Mouse (Mus musculus) liver, embryonic 12.5 days (tissue): ENCODE data around the gene Emx2. TPM values are rescaled to one million over a fixed set of nuclear protein-coding genes. Genes with fewer than 3 reads are reported as not detected.
A peak's percentile ranks its signal among the peaks of the same experiment; 100 is the strongest.

ENCODE experiments used
- ATAC-seq: fragments of 200-750 bp; cut with Nextera tagmentation; 2 replicates; pipeline ENCODE4 v1.8.0; 2017; ENCODE audit warnings: moderate number of reproducible peaks, mild to moderate bottlenecking, moderate library complexity
- H3K27ac ChIP-seq: fragments of 300-500 bp; sonication (generic); 2 replicates; pipeline ENCODE4 v1.5.1; 2016; ENCODE audit warnings: mild to moderate bottlenecking
- H3K27me3 ChIP-seq: fragments of 300-500 bp; sonication (generic); replicated peaks from 2 replicates; pipeline ENCODE4 v1.6.1; 2016; ENCODE audit warnings: mild to moderate bottlenecking, moderate library complexity
- H3K36me3 ChIP-seq: fragments of 300-500 bp; sonication (generic); 2 replicates; pipeline ENCODE4 v1.6.1; 2016; ENCODE audit warnings: mild to moderate bottlenecking, moderate library complexity
- H3K4me1 ChIP-seq: fragments of 300-500 bp; sonication (generic); 2 replicates; pipeline ENCODE4 v1.6.1; 2016
- H3K4me2 ChIP-seq: fragments of 300-500 bp; sonication (generic); 2 replicates; pipeline ENCODE4 v1.6.1; 2016; ENCODE audit warnings: mild to moderate bottlenecking, moderate library complexity
- H3K4me3 ChIP-seq: fragments of 300-500 bp; sonication (generic); 2 replicates; pipeline ENCODE4 v1.5.1; 2016; ENCODE audit warnings: mild to moderate bottlenecking, moderate library complexity
- H3K9ac ChIP-seq: fragments of 300-500 bp; sonication (generic); 2 replicates; pipeline ENCODE4 v1.6.1; 2016; ENCODE audit warnings: mild to moderate bottlenecking, moderate library complexity
- H3K9me3 ChIP-seq: fragments of 300-500 bp; sonication (generic); replicated peaks from 2 replicates; pipeline ENCODE4 v1.6.1; 2016; ENCODE audit warnings: mild to moderate bottlenecking, moderate library complexity
- WGBS: fragments of 180-500 bp; shearing (Covaris S2); methylation state at CpG from one replicate; pipeline ENCODE4 v1.1.7; 2016; ENCODE audit not compliant: insufficient replicate concordance; 5-methylcytosine and 5-hydroxymethylcytosine counted together
- polyA plus RNA-seq: library from polyadenylated mRNA; unstranded; fragments of >200 nt; fragmentation: Nextera tagmentation; extraction: Ambion mirVana; gene quantifications from 2 replicates; pipeline ENCODE4 v1.2.1, GENCODE M21; 2016

The Emx2 gene
- polyA plus RNA-seq, 1 experiment from 2014 or later, result 0.11 TPM

DNA sequence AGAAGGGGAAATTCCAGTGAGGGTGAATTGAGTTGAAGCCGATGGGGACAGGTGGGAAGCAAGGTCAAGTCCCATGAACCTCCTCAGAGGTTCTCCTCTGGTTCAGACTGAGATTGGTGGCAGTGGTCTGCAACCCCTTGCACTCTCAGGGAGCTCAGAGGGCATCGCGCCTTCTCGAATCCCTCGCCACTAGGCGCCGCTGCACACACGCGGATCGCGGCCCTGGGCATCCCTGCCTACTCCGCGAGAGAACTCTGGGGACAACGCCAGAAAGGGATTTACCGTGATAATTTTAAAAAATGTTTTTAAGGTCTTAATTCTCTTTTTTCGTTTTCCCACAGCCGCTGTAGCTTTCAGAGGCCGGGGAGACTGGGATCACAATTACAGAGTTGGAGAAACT is 4.0 kb upstream of the Emx2 start:
- Histone ChIP-seq H3K4me3 (no peak overlapping the region), H3K27me3 (peaks cover 97% of the 10 kb centered on the region), H3K9me3 (no peaks in the 10 kb centered on the region), H3K27ac (no peak overlapping the region), H3K4me2 (no peak overlapping the region), H3K36me3 (no peaks in the 10 kb centered on the region), H3K9ac (no peak overlapping the region), H3K4me1 (peaks cover 4% of the 10 kb centered on the region)
- ATAC-seq, result no peak
- WGBS, result 2% methylated on average over 18 of the region's 18 CpGs

GRCm38 (mm10) chr19:59455671-59456070 is 2.5 kb upstream of the Emx2 start:
- no peak overlapping the region for H3K27ac ChIP-seq
- H3K4me2 ChIP-seq, result no peak overlapping the region
- H3K36me3 ChIP-seq, result no peaks in the 10 kb centered on the region
- H3K27me3 ChIP-seq, result peaks cover 100% of the 10 kb centered on the region
- H3K9me3 ChIP-seq, result no peaks in the 10 kb centered on the region
- peaks cover 7% of the 10 kb centered on the region for H3K4me1 ChIP-seq
- 6% methylated on average over 7 of the region's 7 CpGs for WGBS
- H3K9ac ChIP-seq, result no peak overlapping the region
- no peak overlapping the region for H3K4me3 ChIP-seq
- no peak for ATAC-seq

GRCm38 (mm10) chr19:59457011-59457945 is 894 bp upstream of the Emx2 start:
- H3K9me3 ChIP-seq, result no peaks in the 10 kb centered on the region
- H3K4me1 ChIP-seq, result peaks cover 7% of the 10 kb centered on the region
- ATAC-seq, result no peak
- no peak overlapping the region for H3K27ac ChIP-seq
- no peak overlapping the region; the same call in 1 of the 2 replicates for H3K4me3 ChIP-seq
- 3% methylated on average over 23 of the region's 23 CpGs for WGBS
- no peak overlapping the region for H3K9ac ChIP-seq
- H3K4me2 ChIP-seq, result no peak overlapping the region
- peaks cover 100% of the 10 kb centered on the region for H3K27me3 ChIP-seq
- no peaks in the 10 kb centered on the region for H3K36me3 ChIP-seq

GRCm38 (mm10) chr19:59458743-59459135 is 567 bp downstream of the Emx2 start:
- Histone ChIP-seq H3K4me1 (peaks cover 7% of the 10 kb centered on the region), H3K27ac (no peak overlapping the region), H3K27me3 (peaks cover 100% of the 10 kb centered on the region), H3K4me3 (peak overlapping the region; percentile 28; the same call in 1 of the 2 replicates), H3K36me3 (no peaks in the 10 kb centered on the region), H3K9me3 (no peaks in the 10 kb centered on the region), H3K9ac (no peak overlapping the region), H3K4me2 (peak overlapping the region; percentile 48)
- 1% methylated on average over 15 of the region's 15 CpGs for WGBS
- ATAC-seq, result no peak

DNA sequence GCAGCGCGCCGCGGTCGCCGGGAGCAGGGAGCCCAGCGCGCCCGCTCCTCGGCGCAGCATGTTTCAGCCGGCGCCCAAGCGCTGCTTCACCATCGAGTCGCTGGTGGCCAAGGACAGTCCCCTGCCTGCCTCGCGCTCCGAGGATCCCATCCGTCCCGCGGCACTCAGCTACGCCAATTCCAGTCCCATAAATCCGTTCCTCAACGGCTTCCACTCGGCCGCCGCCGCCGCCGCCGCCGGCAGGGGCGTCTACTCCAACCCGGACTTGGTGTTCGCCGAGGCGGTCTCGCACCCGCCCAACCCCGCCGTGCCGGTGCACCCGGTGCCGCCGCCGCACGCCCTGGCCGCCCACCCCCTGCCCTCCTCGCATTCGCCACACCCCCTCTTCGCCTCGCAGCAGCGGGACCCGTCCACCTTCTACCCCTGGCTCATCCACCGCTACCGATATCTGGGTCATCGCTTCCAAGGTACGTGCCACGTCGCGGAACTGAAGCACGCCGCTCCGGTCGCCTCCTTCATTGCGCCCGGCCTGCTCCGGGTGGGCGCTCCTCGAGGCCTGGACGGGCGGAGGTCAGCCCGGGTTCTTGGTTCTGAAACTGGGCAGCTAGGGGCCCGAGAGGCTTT is 1.1 kb downstream of the Emx2 start:
- WGBS, result 2% methylated on average over 60 of the region's 75 CpGs

DNA sequence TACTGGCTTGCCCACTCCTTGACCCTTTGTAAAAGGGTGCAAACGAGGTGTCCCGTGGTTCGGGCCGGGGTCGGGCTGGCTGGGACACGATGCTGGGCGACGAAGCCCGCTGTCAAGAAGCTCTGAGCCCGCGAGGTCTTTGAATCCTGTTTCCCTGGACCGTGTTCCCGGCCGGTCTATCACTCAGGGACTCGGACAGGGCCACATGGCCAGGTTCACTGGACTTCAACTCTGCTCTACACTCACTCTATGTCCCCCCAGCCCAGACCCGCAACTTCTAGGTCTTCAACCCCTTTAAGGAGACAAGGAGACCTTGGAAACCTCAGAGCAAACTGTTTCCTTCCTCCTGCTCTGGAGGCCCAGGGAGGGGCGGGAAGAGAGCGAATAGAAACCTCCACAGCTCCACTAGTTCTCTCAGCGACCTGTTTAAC is 1.7 kb downstream of the Emx2 start:
- Histone ChIP-seq H3K4me2 (peak overlapping the region; percentile 48), H3K9me3 (no peaks in the 10 kb centered on the region), H3K9ac (no peak overlapping the region), H3K27ac (no peak overlapping the region), H3K27me3 (peaks cover 100% of the 10 kb centered on the region), H3K4me3 (no peak overlapping the region), H3K36me3 (no peaks in the 10 kb centered on the region), H3K4me1 (peaks cover 7% of the 10 kb centered on the region)
- ATAC-seq, result no peak
- WGBS, result 1% methylated on average over 19 of the region's 19 CpGs

More for the DNA sequence above, 1.1 kb downstream of the Emx2 start:
- Histone ChIP-seq H3K27me3 (peaks cover 100% of the 10 kb centered on the region), H3K4me1 (peaks cover 7% of the 10 kb centered on the region), H3K9me3 (no peaks in the 10 kb centered on the region), H3K36me3 (no peaks in the 10 kb centered on the region), H3K4me2 (peak overlapping the region; percentile 48), H3K27ac (no peak overlapping the region), H3K4me3 (peak overlapping the region; percentile 28), H3K9ac (no peak overlapping the region)
- no peak for ATAC-seq

DNA sequence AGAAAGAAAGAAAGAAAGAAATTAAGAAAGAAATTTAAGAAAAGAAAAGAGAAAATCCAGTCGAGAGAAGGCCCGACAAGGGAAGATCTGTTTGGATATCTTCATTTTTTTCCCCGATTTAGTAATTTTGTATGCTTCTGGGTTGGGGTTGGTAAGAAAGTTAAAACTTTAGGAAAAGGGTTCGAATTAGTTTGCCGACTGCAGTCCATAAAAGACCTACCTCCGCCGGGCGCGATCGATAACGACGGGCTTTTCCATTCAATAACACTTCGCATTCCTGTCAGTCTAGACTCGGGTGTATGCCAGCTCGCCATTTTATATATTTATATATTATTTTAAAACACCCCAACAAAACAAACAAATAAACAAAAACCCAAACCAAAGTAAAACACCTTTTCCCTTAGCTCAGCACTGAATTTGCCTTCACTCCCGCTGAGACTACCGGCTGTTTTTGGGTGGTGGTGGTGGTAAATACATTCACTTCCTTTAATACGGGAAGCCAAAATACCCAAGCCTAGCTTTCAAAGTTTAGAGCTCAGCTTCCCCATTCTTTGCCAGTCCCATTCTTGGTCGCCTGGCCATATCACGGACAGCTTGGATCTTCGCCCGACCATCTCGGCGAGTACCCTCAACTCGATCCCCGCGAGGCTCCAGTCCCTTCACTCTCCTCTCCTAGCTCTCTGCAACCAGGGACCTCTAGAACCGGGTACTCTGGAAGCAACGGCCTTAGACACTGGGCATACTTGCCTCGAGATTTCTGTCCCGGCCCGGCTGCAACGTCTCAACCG is 2.4 kb downstream of the Emx2 start:
- H3K36me3 ChIP-seq, result no peaks in the 10 kb centered on the region
- H3K27ac ChIP-seq, result no peak overlapping the region
- no peak overlapping the region for H3K4me3 ChIP-seq
- H3K9ac ChIP-seq, result no peak overlapping the region
- H3K27me3 ChIP-seq, result peaks cover 100% of the 10 kb centered on the region
- H3K4me2 ChIP-seq, result no peak overlapping the region
- no peaks in the 10 kb centered on the region for H3K9me3 ChIP-seq
- WGBS, result 2% methylated on average over 34 of the region's 34 CpGs
- no peak for ATAC-seq
- peaks cover 7% of the 10 kb centered on the region for H3K4me1 ChIP-seq

GRCm38 (mm10) chr19:59461481-59462421 is 3.6 kb downstream of the Emx2 start:
- no peaks in the 10 kb centered on the region for H3K9me3 ChIP-seq
- H3K4me2 ChIP-seq, result no peak overlapping the region
- H3K27ac ChIP-seq, result no peak overlapping the region
- peaks cover 7% of the 10 kb centered on the region for H3K4me1 ChIP-seq
- 5% methylated on average over 36 of the region's 36 CpGs for WGBS
- no peak for ATAC-seq
- H3K27me3 ChIP-seq, result peaks cover 100% of the 10 kb centered on the region
- H3K4me3 ChIP-seq, result no peak overlapping the region
- H3K36me3 ChIP-seq, result no peaks in the 10 kb centered on the region
- no peak overlapping the region for H3K9ac ChIP-seq

- H3K4me1 ChIP-seq, result peaks cover 7% of the 10 kb centered on the region
- no peak overlapping the region for H3K27ac ChIP-seq
- H3K27me3 ChIP-seq, result peaks cover 100% of the 10 kb centered on the region
- no peak for ATAC-seq
- no peak overlapping the region for H3K9ac ChIP-seq
- 16% methylated on average over 19 of the region's 19 CpGs for WGBS
- H3K4me3 ChIP-seq, result no peak overlapping the region
- H3K9me3 ChIP-seq, result no peaks in the 10 kb centered on the region
- H3K36me3 ChIP-seq, result no peaks in the 10 kb centered on the region
- no peak overlapping the region for H3K4me2 ChIP-seq
Observed at GRCm38 (mm10) chr19:59462459-59463292, 4.5 kb downstream of the Emx2 start.

- Histone ChIP-seq H3K4me2 (no peak overlapping the region), H3K27me3 (peaks cover 100% of the 10 kb centered on the region), H3K9ac (no peak overlapping the region), H3K4me3 (no peak overlapping the region), H3K36me3 (no peaks in the 10 kb centered on the region), H3K4me1 (peaks cover 6% of the 10 kb centered on the region; the same call in 1 of the 2 replicates), H3K9me3 (no peaks in the 10 kb centered on the region), H3K27ac (no peak overlapping the region)
- WGBS, result 10% methylated on average over 19 of the region's 19 CpGs
- no peak for ATAC-seq
Observed at GRCm38 (mm10) chr19:59463842-59464443, 5.8 kb downstream of the Emx2 start.
